Mouse (Mus musculus): ENCODE results near the gene Oit3. TPM values are rescaled to one million over a fixed set of nuclear protein-coding genes. Genes with fewer than 3 reads are reported as not detected.

The Oit3 gene
- 1 to 10 TPM; 2.7 to 5.3 (median 3.1) TPM for total RNA-seq (2022)

DNA sequence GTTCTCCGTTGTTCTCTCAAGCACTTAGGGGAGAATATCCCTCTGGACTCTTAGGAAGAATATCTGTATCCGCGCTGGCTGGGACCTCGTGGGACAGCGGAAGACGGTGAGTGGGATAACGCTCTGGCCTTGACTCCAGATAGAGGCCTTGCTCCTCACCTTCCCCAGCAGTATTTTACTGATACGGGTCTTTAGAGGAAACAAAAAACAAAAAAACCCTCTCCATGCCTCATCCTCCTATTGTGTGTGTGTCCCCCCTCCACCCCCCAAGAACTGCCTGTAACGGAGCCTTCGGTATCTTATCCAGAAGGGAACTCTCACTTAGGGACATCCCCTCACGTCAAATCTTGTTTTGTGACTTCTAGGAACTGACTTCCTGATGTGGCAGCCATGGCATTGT is at the start of gene Oit3:
Gene Oit3, minus strand, starts transcription at position 44 of the 400 bp plus-strand sequence.
- no peak for DNase-seq

- no peak for DNase-seq
Observed at GRCm38 (mm10) chr10:59490920-59491319, 49.3 kb upstream of the Oit3 start.

DNA sequence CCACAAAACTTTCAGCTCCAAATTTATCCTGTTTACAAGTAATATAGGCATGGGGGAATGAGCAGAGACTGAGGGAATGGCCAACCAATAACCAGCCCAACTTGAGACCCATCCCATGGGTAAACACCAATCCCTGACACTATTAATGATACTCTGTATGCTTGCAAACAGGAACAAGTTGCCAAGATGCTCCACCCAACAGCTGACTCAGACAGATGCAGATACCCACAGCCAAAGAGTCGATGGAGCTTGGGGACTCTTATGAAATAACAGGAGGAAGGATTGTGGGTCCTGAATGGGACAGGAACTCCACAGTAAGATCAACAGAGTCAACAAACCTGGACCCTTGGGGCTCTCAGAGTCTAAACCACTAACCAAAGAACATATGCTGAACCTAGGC is 47.8 kb upstream of the Oit3 start:
- DNase-seq = no peak

GRCm38 (mm10) chr10:59487351-59487750 is 45.8 kb upstream of the Oit3 start:
- no peak for DNase-seq

GRCm38 (mm10) chr10:59484318-59484717 is 42.7 kb upstream of the Oit3 start:
- no peak for DNase-seq

DNA sequence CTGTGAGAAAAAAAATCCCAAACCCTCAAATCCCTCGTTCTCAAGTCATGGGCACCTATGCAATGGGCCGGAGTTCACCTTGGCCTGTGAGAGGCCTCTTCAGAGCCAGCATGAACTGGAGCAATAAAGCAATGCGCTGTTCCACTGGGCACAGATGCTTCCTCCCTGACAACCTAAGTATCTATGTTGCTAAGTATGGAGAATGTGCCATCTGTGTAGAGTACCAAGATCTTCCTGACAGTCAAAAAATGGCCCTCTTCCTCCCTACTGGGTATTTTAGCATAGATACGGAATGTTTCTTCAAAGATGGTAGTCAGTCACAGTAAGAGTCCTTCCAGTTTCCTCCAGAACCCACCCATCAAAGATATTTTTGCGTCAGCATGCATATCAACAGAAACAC is 39.8 kb upstream of the Oit3 start:
- no peak for DNase-seq

DNA sequence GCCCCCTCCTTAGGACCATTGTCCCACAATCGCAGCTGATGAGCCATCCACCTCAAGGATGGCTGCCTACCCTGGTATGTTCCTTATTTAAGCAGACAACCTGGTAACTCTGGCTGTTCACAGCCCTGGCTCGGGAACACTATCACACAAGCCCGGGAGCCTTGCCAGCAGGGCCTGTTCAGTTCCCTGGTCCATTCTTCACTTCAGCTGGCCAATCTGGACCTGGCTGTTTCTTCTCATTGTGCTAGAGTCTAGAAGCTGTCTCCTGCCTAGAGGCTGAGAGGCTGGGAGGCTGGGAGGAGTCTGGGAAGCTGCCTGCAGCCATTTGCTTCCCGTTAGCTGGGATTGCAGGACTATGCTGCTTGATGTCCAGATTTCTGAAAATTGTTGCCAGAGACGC is 28.9 kb upstream of the Oit3 start:
- DNase-seq = no peak

GRCm38 (mm10) chr10:59467297-59467696 is 25.7 kb upstream of the Oit3 start:
- DNase-seq = no peak

- DNase-seq = no peak
Observed at GRCm38 (mm10) chr10:59466626-59467025, 25.0 kb upstream of the Oit3 start.

DNA sequence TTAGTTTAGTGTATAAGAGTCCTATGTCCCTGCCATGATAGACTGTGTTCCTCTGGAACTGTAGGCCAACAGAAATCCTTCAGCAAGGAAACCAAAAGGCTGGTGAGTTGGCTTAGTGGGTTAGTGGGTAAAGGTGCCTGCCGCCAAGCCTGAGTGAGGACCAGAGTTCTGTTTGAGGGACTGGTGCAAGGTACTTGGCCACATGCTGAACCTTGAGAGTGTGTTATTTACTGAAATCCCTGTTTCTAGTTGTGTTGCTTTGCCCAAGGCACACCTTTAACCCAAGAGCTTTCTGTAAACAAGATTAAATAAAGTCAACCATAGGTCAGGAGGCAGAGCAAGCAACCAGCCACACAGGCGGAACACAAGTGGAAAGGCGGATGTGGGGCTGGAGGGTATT is 24.0 kb upstream of the Oit3 start:
- no peak for DNase-seq

- DNase-seq = no peak
Observed at GRCm38 (mm10) chr10:59462307-59462706, 20.7 kb upstream of the Oit3 start.

- DNase-seq = no peak
Observed at GRCm38 (mm10) chr10:59459767-59460166, 18.2 kb upstream of the Oit3 start.

- no peak for DNase-seq
Observed at GRCm38 (mm10) chr10:59454631-59455030, 13.1 kb upstream of the Oit3 start.

DNA sequence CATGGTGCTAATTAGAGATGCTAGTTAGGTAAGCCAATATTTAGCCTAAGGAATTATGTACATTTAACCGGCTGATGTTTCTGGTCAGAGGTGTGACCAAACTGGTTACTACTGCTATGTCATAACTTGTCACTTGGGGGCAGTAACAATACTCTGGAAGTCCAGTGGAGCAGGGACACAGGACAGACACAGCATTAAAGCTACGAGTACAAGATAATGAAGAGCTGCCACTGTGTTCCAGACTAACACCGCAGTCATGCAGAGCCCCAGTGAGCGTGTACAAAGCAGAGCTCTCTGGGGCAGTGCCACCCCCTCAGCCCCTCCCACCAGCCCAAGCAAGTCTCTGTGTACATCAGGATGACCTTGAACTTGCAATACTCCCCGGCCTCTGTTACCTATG is 10.3 kb upstream of the Oit3 start:
- no peak for DNase-seq

- no peak for DNase-seq
Observed at GRCm38 (mm10) chr10:59447546-59447945, 6.0 kb upstream of the Oit3 start.

DNA sequence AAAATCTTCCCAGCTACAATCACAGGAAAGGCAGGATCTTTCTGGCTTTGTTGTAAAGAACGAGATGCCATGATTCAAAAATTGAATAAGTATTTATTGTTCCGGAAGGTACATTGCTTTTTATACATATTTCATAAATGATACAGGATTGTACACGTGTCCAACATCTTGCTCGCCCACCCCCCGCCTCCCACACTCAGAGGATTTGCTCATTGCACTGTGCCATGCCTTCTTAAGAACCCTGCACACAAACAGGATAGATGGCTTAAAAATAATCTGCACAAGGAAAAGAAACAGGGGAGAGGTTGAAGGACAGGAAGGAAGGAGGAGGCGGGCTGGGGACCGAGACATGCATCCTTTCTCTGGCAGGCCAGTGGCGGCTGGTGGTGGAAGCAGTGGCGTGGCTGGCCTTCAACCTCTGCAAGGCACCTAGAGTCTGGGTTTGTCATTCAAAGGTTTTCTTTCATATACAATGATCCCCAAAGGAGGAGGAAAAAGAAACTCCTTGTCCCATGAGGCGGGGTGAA is 5.4 kb upstream of the Oit3 start:
- no peak for DNase-seq

GRCm38 (mm10) chr10:59444635-59445034 is 3.1 kb upstream of the Oit3 start:
- DNase-seq = no peak

- no peak for DNase-seq
Observed at GRCm38 (mm10) chr10:59444106-59444505, 2.5 kb upstream of the Oit3 start.

GRCm38 (mm10) chr10:59443212-59443611 is 1.6 kb upstream of the Oit3 start:
- DNase-seq = peak; percentile 62

GRCm38 (mm10) chr10:59440177-59440576 is 1.4 kb downstream of the Oit3 start:
- DNase-seq = no peak

- DNase-seq = no peak
Observed at GRCm38 (mm10) chr10:59439508-59439931, 2.1 kb downstream of the Oit3 start.

- DNase-seq = no peak
Observed at GRCm38 (mm10) chr10:59438651-59439050, 2.9 kb downstream of the Oit3 start.

GRCm38 (mm10) chr10:59435746-59436145 is 5.8 kb downstream of the Oit3 start:
- DNase-seq = no peak

- no peak for DNase-seq
Observed at GRCm38 (mm10) chr10:59430701-59431218, 10.8 kb downstream of the Oit3 start.
